Mouse (Mus musculus) spleen, embryonic (tissue): ENCODE results near the gene Rufy1.
"Not testable (repeated sequence)": the region's sequence is repeated elsewhere in the genome, so short reads cannot be mapped to it uniquely, and the experiment has no call there.

ENCODE experiments used
- CTCF ChIA-PET: fragments of 350-600 bp; sonication (Branson Sonifier 250); formaldehyde crosslinking; loops from one replicate; lab custom pipeline; 2022; lab: Charles Lee

The Rufy1 gene

DNA sequence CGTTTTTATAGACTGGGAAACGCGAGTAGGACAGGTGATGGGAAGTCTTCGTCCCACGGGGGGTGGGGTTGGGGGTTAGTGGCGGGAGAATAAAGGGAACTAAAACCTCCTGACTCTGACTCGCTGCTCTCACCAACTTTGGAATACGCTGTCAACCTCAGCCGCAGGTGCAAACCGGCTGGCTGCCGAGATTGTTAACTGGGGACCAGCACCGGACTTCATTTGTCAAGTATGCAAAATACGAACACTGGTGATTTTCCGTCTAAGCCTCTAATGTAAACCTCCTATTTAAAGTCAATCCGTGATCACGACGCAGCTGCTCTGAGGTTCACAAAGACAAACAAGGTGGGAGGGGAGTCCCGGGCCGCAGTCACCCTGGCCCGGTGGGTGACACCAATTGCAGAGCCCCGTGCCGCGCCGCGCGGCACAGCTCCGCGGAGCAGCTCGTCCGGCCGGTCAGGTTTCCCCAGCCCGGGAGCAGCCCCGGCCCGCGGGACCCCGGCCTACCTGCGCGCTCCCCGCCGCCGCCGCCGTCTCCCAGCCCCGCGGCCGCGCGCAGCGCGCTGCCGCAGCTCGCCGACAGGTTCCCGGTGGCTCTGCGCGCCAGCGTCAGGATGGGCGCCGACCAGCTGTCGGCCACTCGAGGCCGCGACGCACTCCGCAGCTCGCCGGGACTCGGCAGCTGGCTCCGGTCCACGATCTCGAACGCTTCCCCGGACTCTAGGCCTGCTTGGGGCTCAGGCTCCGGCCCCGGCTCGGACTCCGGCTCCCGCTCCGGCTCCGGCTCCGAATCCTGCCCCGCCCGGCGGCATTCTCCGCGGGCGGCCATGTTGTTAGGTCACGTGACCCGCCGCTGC, at the start of gene Rufy1:
Rufy1 (minus strand) TSS at position 849 of the 857 bp plus-strand sequence.
- CTCF ChIA-PET, result interaction anchor here (0.7 kb wide), 2 partner anchors 65 to 1656 kb away, joined by 5 to 6 read pairs; no protein-coding TSS in a partner anchor

DNA sequence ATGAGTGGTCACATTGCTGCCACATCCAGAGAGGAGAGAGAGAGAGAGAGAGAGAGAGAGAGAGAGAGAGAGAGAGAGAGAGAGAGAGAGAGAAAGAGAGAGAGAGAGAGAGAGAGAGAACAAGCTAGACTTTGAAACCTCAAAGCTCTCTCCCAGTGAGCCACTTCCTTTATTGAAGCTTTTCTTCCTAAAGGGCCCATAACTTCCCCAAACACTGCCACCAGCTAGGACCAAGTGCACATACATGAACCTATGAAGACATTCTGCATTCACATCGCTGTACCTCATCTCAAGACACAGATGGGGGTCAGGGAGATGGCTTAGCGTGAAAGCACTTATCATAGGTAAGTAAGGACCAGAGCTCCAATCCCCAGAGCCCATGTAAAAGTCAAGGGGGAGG, 47.1 kb upstream of the Rufy1 start:
- CTCF ChIA-PET, result no interaction called here

DNA sequence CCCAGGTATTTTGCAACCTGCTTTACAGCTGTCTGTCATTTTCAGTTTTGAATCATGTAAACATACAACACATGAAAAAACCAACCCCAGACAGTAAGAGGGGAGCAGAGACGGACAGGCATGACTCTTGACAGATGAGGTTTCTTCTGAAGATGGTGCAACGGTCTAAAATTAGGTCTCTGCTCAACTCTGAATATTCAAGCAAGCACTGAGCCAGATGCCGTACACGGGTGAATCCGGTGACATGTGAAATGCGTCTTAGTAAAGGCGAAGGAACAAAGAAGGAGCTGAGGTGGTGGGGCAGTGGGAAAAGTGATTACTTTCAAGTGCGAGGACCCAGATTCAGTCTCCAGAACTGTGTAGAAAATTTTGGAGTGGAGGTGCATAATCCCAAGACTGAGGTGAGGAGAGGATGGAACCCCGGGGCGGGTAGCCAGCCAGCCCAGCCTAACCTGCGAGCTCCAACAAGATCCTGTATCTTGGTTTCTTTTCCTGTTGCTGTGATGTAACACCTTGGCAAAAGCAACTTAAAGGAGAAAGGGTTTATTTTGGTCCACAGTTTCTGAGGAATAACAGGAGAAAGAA, 46.7 kb upstream of the Rufy1 start:
- CTCF ChIA-PET, result no interaction called here

GRCm38 (mm10) chr11:50476971-50477370, 46.0 kb upstream of the Rufy1 start:
- CTCF ChIA-PET, result no interaction called here

GRCm38 (mm10) chr11:50473933-50474332, 43.0 kb upstream of the Rufy1 start:
- CTCF ChIA-PET, result no interaction called here

DNA sequence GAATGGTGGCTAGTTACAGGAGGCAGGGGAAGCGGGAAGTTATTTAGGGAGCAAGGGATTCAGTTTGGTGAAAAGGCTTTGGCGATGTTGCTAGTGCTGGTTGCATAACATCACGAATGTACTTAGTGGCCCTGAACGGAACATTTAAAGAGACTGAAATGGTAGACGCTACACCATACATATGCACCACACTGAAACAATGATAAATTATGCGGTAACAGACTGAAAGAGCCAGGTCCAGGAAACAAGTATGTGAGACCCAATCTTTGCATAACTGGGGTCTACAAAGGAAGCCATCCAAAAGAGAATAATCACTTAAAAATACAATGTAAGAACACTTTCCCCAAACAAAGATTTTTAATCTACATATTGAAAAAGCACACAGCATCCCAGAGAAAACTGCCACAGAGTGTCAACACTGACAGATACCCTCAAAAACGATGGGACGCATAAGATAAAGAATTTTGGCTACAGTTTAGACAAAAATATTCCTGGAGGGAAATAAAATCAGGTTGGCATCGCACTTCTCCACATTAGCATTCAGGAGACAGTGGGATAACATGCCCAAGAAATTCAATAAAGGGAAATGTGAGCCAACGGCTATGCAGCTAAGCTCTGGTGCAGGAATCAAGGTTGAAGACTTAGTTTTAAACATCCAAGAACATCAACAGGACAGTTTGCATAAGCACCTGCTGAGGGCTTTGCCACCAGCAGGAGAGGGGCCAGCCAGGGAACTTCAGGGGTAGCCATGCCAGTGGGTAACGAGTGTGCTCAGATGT, 41.4 kb upstream of the Rufy1 start:
- CTCF ChIA-PET, result no interaction called here

DNA sequence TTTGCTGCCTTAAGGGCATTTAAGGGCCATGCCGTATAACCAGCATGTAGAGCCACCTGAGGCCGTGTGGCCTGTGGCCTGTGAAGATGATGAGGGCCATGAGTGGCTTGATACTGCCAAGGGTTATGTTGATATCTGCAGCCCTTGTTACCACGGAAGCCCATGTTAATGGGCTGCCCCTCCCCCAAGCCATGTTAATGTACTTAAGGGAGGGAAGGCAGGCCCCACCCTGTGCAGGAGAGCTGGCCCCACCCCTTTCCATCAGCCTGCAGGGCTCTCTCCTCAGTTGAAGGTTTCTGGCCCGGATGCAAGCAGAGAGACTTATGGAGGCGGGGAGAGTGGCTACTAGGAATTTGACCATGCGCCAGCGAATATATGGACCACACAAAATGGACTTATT, 30.6 kb upstream of the Rufy1 start:
- CTCF ChIA-PET, result no interaction called here

DNA sequence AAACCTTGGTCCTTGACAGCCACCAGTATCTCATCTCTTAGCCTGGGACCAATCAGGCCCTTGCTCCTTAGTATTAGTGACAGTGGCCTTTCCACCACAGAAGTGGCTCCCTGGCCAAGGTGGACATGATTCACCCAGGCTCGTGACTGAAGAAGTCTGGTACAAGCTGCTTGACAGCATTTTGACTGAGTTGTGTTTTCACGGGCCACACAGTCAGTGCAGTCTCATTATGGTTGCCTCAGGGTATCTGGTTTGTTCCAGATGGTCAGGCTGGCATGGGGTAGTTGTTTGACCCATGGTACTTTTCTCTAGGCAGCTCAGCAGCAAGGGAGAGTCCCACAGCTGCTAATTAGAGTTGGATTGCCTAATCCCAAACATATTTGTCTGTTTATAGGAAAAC, 28.3 kb upstream of the Rufy1 start:
- CTCF ChIA-PET, result no interaction called here

DNA sequence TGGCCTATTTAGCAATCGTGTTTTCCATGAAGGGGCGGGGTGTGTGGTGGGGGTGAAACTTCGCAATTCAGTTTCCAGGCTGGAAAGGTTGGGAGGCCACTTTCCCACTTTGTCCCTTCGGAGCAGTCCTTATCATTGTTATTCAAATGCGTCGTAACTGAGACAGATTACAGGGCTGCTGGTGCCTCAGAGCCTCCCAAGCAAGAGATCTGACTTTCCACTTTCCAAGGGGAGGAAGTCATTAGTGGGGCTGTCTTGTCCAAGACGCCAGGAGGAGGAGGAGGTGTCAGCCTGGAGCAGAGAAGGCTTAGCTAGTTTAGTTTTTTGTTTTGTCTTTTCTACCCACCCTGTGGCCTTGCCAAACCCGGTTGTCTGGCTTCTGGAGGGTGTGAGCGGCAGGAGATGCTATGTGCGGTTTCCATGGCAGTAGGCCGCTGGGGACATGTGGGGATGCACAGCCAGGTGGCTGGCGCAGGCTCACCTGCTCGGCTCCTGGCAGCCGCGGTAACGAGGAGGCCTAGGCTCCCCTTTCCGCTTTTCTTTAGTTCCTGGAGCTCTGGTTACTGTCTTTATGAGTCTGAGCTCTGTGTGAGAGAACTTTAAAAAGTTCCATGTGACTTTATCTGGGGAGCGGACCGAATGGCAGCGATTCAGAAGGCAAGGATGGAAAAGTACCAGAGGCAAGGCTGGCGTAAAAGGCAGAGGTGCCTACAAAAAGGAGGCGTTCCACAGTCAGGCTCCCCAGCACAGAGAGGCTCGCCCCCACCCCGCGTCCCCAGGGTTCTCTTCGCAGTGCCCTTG, 26.4 kb upstream of the Rufy1 start:
- CTCF ChIA-PET, result no interaction called here

DNA sequence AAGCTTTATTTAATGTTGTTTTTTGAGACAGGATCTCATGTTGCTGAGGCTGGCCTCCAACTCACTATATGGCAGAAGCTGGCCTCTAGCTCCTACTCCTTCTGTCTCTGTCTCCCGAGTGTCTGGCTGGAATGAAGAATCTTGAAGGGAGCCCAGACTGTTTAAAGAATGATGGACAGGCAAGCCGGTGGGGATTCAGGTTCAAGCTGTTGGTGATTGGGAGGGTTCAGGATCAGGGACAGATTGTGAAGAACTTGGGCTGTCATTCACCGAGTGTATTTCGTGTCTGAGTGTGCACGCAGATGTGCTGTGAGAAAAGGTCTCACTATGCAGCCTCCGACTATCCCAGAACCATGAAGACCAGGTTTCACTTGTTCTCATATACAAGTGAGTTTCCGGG, 25.5 kb upstream of the Rufy1 start:
- CTCF ChIA-PET, result no interaction called here

- CTCF ChIA-PET, result no interaction called here
Observed at GRCm38 (mm10) chr11:50454934-50455333, 24.0 kb upstream of the Rufy1 start.

DNA sequence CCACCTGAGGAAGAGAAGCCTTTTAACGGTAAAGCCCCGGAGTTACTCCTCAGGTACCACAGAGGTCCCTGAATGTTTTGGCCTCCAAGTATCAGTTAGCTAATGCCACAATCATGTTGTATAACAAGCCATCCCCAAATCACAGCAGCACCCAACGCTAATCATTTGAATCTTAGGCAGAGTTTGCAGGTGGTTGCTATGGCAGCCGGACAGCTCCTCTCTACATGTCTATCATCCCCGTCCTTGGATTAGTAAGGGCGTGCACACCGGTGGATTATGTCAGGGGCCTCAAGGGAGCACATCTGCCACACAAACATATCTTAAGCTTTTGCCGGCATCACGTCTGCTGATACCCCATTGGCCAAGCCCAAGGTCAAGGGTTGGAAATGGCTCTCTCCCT, 19.3 kb upstream of the Rufy1 start:
- CTCF ChIA-PET, result no interaction called here

DNA sequence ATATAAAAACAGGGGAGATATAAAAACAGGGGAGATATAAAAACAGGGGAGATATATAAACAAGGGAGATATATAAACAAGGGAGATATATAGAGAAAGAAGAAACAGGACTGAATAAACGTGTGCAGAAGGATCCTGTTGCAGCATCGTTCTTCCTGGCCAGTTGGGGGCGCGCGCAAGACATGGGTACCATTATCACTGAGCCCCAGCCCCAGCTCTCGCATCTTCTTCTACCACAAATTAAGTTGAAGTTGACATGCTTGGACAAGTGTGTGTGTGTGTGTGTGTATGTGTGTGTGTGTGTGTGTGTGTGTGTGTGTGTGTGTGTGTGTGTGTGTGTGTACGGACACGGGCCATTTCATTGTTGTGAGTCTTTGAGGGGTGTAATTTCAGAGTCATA, 17.2 kb upstream of the Rufy1 start:
- CTCF ChIA-PET, result not testable (repeated sequence)

GRCm38 (mm10) chr11:50443259-50444065, 12.5 kb upstream of the Rufy1 start:
- CTCF ChIA-PET, result interaction anchor here (0.6 to 0.7 kb wide), 2 partner anchors 37 to 39 kb away, joined by 3 read pairs; no protein-coding TSS in a partner anchor

DNA sequence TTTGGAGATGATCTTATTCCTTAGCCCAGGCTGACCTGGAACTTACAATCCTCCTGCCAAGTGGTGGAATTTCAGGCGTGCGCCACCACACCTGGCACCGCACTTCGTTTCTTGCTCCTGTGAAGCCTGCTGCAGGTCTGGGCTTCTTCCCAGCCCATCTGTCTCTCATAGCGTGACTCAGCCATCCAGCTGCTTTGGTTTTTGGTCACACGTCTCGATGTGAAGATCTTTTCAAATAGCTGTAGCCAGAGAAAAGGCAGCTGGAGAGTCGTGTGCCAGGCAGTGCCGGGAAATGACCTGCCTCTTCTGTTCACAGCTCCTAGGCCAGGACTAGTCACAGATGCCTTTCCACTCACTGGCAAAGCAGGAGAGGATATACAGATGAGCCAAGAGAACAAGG, 10.7 kb upstream of the Rufy1 start:
- CTCF ChIA-PET, result interaction anchor here (0.7 kb wide), 1 partner anchor 662 kb away, joined by 3 read pairs; no protein-coding TSS in a partner anchor

- CTCF ChIA-PET, result interaction anchor here (0.7 kb wide), 1 partner anchor 663 kb away, joined by 3 read pairs; no protein-coding TSS in a partner anchor
Observed at GRCm38 (mm10) chr11:50440691-50441090, 9.8 kb upstream of the Rufy1 start.

DNA sequence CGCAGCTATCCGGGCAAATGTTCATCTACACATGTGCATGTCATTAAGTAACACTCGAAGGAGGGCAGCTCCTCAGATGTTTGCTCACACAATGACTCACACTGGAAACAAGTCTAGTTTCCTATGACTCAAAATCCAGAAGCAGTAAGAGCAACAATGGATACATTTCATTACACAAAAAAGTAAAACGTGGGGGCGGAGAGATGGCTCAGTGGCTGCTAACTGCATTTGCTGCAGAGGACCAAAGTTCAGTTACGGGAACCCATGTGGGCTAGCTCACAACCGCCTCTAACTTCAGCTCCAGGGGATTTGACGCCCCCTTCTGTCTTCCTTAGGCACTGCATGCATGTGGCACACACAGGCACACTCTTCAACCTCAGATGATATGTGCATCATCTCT, 8.9 kb upstream of the Rufy1 start:
- CTCF ChIA-PET, result no interaction called here

DNA sequence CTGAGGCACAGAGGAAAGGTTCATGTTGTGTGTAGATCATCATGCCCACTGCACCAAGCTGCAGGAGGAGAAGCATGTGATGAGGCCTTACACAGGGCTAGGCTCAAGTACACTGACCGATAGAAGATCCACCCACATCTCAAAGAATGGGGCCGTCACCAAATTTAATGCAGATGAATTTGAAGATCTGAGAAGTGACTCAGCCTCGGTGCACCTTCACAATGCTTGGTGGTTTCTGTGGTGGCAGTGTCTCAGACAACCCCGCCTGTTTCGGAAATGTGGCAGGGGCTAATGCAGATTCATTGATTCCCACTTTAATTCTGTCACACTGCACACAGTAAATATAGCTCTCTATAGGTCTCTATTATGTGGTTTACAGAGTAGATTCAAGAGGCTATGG, 2.0 kb upstream of the Rufy1 start:
- CTCF ChIA-PET, result no interaction called here

DNA sequence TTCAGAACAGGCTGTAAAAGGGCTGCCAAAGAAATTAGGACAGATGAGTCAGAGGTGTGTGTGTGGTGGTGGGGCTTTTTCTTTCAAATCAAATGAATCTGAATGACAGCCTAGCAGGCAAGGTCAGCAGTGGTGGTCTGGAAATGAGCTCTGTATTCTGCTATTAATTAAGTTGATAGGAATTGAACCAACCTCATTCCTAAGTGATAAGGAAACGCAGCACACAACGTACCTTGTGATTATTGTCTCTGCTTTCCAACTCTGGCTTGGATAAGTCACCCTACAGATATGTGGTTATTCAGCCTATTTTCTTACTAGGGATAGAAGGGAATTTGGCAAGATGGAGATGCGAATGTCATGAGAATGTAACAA, 1.1 kb upstream of the Rufy1 start:
- CTCF ChIA-PET, result interaction anchor here (0.6 kb wide), 1 partner anchor 24 kb away, joined by 25 read pairs; no protein-coding TSS in a partner anchor
